Mouse (Mus musculus) lung, postnatal 14 days (tissue): ENCODE measurements around the gene Slc23a3.

Source experiments
- DNase-seq: peaks from one replicate; pipeline ENCODE4 v3.0.0; 2021

Slc23a3 gene

DNA sequence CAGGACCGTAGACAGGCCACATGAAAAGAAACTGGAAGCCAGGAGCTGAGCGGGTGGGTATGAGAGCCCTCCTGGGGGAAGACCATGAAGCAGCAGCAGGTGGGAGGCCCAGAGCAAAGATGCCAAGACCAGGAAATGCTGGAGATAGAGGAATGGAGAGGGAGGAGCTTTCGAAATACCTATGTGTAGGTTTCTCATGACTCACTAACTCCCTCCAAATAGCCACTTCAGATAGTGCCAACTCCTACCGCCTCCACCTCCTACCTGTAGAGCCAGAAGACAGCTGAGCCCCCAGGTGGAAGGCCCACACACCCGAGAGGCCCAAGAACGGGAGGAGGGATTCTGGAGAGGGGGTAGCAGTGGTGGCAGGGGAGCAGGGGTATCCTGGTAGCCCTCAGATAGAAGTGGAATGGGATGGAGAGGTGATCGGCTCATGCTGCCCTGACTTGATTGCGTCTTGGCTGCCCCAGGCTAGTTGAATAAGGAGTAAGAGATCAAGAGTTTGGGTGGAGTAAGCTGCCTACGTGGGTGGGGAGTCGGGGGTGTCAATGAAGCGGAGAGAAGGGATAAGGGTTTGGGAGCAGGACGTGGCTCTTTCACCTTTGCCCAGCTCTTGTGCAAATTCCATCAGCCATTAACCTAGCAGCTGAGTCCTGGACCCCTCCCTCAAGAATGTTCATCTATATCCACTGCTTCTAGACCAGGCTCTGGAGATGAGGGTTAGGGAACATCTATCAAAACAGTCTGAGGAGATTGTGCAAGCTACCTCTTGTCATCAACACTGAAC is at the start of gene Slc23a3:
Gene Slc23a3, minus strand, starts transcription at position 470 of the 787 bp plus-strand sequence.
- no peak for DNase-seq

GRCm38 (mm10) chr1:75182160-75182559 is 48.5 kb upstream of the Slc23a3 start:
- DNase-seq, result no peak

- no peak for DNase-seq
These were observed 47.7 kb upstream of the Slc23a3 start for GRCm38 (mm10) chr1:75181377-75181870.

- DNase-seq, result no peak
These were observed 47.1 kb upstream of the Slc23a3 start for GRCm38 (mm10) chr1:75180741-75181140.

GRCm38 (mm10) chr1:75180105-75180590 is 46.5 kb upstream of the Slc23a3 start, which contains the start of gene Abcb6:
Abcb6 (minus strand) TSS chr1:75180392.
- peak; percentile 86 for DNase-seq

DNA sequence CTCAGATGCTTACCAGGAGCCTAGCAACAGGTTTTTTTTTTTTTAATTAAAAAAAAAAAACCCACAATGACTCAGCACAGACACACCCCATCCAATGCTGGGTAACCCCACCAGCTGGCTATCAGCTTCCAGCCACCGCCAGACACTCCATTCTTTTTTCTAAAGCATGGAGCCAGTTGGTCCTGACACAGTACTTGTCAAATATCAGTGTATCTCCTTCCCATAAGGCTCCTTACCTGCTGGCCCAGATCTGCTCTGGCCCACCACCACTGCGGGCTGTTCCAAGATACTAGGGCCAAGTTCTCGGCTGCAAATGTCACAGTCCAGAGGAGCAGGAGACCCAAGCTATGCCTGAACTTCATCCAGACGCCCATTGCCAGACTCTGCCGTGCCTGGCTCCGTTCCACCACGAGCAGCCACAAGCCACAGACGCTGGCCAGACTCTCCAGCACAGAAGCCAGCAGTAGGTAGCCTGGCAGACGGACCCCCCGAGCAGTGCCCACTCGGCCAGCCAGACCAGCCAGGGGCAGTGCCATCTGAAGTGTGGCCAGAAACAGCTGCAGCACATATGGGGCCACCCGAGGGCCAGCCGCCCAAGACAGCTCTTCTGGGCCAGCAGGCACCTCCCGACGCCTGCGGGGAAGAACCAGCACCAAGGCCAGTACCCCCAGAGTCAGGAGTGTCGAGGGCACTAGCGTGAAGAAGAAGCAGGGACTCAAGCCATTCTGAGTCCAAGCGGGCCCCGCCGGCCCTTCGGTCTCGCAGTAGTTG is 45.8 kb upstream of the Slc23a3 start:
- DNase-seq, result no peak

GRCm38 (mm10) chr1:75168472-75169464 is 35.1 kb upstream of the Slc23a3 start, which contains the start of gene Zfand2b:
Zfand2b (plus strand) TSS chr1:75168646.
- DNase-seq, result peak; percentile 98

DNA sequence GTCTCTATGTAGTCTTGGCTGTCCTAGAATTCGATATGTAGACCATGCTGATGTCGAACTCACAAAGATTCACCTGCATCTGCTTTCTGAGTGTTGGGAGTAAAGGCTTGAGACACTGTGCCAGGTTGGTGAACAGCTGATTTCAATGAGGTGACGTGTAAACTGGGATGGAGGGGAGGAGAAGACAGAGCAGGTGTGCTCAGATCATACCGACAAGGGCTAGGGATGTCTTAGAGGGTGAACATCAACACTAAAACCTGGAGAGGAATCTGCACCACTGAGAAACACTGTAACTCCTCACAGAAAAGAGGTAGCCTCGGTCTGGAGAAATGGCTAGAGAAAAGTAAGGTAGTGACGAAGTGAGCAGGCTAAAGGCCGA is 34.4 kb upstream of the Slc23a3 start:
- no peak for DNase-seq

DNA sequence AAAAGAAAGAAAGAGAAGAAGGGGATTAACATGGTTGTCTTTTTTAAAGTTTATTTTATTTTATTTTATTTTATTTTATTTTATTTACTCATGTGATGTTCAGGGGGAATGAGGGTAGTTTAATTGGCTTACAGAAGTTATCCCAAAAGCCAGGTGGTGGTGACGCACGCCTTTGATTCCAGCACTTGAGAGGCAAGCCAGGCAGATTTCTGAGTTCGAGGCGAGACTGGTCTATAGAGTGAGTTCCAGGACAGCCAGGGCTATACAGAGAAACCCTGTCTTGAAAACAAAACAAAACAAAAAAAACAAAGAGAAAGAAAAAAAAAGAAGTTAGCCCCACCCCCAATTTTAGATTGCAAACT is 26.5 kb upstream of the Slc23a3 start:
- DNase-seq, result no peak

DNA sequence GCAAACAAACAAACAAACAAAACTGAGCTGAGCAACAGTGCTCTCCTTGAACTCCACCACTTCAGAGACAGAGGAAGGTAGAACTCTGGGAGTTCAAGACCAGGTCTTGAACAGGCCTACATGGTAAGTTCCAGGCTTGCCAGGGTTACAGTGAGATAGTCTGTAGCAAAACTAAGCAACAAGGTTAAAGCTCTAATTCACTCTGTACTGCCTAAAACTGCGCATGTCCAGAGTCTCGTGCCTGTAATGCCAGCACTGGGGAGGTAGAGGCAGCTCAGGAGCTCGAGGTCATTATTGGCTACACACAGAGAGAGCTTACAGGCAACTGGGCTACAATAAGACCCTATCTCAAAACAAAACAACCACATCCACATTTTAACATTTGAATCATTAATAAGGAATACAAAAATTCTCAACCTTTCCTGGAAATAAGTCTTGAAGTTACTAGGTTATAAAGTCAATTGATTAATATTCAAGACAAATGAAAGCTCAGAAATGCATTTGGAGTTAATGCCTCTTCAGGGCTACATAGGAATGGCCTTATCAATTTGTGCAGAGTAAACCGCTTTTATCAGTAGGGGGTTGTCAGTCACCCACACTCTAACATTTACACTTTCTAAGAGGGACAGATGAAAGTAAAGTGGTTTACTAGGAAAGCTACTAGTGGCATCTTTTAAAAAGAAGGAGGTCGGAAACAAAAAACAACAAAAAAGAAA is 26.0 kb upstream of the Slc23a3 start:
- no peak for DNase-seq

DNA sequence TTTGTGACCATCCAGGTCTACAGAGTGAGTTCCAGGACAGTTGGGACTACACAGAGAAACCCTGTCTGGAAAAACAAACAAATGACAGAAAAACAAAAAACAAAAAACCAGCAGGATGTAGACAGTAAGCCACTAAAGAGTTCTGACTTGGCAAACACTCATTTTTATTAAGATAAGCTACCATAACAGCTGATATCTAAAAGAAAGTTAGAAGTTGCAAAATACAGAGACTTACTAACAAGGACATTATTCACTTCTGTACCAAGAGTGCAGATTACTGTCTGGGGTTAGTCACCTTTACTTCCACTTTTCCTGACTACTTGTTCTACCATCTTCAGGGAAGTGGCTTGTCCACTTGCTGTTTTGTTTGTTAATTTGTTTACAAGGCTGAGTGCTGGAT is 25.3 kb upstream of the Slc23a3 start:
- no peak for DNase-seq

DNA sequence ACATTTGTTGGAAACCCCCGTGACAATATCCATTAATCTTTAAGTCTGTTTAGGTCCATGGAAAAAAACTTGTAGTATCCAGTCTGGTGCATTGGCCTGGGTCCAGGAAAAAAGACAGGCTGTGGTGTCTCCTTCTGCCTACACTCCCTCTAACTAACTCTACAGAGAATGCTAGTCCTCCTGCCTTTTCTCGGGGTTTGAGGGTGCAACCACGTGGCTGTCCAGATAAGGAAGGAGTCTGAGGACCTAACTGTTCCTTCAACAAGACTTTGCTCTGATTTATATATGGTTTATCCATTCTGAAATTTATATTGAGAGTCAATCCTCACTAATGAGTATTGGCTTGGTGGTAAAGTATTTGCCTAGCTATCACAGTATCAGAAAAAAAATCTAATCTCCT is 22.1 kb upstream of the Slc23a3 start:
- no peak for DNase-seq

DNA sequence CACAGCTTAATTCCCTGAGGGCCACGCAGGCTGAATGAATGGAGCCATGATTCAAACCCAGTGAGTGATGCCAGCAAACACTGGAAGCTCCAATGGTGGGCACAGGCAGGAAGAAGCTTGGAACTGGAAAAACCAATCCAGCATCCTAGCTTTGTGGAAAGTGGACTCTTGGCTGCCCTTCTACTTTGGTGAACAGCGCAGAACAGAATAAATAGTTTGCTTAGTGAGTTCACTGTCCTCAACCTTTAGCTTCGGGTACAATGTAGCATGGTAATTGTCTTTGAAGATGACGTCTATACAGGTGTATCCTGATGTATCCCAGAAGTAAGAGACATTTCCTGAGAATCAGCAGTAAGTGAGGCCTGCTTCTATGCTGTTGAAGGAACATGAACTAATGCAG is 15.0 kb upstream of the Slc23a3 start:
- DNase-seq, result no peak

DNA sequence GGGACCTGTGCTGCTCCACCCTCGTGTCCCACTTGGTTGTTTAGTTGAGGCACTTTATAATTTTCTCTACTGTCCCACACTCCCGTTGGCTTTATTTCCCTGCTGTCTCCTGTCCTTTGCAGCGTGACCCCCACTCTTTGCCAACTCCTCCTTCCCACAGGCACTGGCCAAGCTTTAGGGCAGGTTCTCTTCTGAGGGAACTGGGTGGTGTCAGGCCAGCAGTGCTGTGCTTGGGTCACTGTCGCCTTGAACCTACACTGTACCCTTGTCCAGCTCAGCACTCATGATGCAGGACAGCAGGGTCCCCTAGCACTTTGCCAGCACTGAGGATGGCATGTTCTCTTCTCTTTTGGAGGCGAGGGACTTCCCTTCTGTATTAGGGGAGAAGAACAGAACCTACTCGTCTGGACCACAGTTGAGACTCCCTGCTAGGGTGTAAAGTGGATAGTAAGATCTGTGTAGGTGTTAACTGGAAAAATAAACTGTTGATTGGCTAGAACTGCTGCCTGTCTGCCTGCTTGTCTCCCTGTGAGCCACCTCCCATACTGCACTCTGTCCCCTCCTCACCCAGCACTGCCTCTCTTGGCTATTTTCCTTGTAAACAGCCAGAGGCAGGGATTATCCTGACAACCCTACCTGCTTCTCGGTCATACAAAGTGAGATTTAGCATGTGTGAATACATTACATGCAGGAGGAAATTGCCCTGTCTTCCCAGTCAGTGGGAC is 13.9 kb upstream of the Slc23a3 start:
- no peak for DNase-seq

DNA sequence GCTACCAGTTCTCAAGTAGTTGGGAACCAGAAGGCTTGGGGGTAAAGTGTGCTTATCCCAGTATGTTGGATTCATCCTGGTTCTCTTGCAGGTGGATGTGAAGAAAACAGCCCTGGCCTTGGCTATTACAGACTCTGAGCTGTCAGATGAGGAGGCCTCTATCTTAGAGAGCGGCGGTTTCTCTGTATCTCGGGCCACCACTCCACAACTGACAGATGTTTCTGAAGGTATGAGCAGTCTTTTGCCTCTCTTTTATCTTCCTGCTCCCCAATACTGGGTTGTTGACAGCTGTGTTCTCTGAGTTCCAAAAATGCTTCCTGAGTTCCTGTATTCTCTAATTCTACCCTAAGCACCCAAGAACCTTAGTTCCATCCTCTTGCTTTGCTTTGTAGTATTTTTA is 11.9 kb upstream of the Slc23a3 start:
- no peak for DNase-seq

- DNase-seq, result peak; percentile 97
These were observed 8.9 kb upstream of the Slc23a3 start, which contains the start of the genes Cnppd1 and Retreg2 for GRCm38 (mm10) chr1:75142301-75143261. Cnppd1 (minus strand) TSS chr1:75142711. Retreg2 (plus strand) TSS chr1:75142778.

DNA sequence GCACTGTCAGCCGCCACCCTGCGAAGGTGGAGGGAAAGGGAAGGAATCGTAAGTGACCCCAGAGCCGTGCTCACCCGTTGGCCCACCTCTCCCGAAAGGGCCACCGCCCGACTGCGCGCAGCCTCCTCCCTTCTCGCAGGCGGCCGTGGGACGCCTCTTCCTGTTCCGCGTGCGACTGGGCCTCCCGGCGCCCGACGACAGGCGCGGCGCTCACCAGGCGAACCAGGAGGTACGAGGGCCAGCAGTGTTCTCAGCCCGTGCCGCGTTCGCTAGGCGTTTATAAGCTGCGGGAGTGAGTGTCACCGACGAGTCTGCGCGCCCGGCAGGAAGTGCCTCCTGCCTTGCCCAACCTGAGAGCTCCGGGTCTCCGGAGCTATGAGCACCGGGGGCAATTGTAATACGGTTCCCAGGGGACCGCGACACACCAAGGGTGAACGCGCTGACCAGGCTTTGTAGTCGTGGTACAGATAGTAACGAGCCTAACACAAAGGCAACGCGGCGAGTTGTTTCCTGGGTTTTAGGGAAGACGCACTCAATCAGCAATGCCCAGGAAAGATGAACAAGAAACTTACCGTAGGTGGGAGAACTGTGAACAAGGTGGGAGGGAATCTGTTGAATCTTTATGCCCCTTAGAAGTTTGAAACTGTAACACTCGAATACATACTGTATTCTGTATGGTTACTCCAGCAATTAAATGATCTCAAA is 7.9 kb upstream of the Slc23a3 start:
- DNase-seq, result peak; percentile 75

- no peak for DNase-seq
These were observed 7.0 kb upstream of the Slc23a3 start for GRCm38 (mm10) chr1:75140601-75141190.

GRCm38 (mm10) chr1:75138448-75138847 is 4.8 kb upstream of the Slc23a3 start:
- no peak for DNase-seq
